Mouse (Mus musculus) CD4-positive, CD25-positive, alpha-beta regulatory T cell, adult 2 months (primary cell): ENCODE data around the gene Nek7.

Experiments used
- DNase-seq: peaks from one replicate; pipeline ENCODE4 v3.0.0-alpha.2; 2012; ENCODE audit warnings: low read depth, low spot score

Gene Nek7

DNA sequence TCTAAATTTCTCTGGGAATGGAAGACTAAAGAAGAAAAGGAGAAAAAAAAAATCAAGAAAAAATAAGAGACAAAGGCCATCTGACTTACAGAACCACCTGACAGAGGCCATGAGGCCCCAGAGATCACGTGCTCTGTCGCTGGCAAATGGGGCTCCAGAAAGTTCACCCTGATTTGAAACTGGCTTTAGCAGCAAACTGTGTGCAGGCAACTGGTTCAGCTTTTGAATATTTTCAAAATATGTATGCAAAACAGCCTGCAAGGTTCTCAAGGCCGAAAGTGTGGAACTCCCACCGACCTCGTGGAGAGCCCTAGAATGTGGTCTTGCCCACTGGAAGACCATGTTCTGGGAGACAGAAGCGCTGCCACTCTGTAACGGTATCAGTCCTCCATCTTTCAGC is 11.6 kb downstream of the Nek7 start:
- no peak for DNase-seq

GRCm38 (mm10) chr1:138607862-138608261 is 12.1 kb downstream of the Nek7 start:
- no peak for DNase-seq

DNA sequence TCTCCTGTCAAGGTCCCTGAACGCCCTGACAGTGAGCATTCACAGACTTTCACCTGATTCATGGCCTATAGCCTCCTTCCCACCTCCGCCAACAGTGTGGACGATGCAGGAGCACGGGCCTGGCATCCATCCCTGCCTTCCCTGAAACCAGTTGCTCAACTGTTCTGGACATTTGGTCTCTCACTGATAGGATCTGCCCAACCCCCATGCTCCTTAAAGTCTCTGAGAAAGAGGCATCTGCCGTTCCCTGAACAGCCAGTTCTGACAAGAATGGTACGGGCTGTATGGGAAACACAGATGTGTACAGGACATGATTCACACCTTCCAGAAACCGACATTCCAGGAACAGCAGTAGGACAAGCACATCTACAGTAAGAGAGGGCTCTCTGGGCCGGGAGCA is 13.2 kb downstream of the Nek7 start:
- no peak for DNase-seq

DNA sequence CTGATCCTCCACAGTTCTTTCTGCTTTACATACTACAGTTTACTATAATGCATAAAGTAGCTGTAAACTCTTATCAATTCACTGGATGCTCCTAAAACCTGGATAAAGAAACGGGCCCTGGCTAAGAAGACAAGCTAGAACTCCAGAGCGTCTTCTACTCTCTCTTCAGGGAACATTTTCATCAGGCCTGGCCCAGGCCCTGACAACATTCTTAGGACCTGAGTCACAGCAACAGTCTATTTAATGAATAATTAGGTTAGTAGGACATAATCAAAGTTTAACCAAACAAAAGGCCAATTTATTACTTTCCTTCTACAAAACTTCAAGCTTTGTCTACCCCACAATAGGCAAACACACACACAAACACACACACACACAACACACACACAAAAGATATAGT is 15.2 kb downstream of the Nek7 start:
- DNase-seq = no peak

- peak; percentile 52 for DNase-seq
Measured at GRCm38 (mm10) chr1:138603974-138604373, 16.0 kb downstream of the Nek7 start.

GRCm38 (mm10) chr1:138598087-138598486 is 21.9 kb downstream of the Nek7 start:
- peak; percentile 35 for DNase-seq

DNA sequence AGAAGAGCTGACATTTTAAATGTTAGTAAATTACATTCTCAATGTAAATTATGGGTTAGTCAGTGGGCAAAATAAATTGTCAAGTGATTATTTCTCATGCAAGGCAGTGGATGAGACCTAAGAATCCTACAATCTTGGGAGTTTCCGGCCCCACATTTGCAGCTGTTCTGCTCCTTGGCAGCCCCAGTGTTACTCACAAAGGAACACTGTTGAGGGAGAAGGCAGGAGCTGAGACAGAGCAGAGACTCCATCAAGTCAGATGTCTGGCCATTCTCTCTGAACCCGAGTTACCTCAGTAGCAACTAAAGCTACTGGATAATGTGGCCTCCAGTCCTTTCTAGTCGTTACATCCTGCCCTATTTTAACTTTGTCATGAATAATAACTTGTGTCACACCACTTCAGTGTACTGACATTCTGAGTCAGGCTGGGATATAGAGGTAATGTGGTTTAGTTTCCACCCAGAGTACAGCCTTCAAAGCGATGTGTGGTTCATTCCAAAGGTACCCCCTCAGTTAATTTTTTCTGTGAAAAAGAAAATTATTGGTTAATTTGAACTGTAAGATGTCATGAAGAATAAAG is 23.7 kb downstream of the Nek7 start:
- DNase-seq = peak; percentile 36

- DNase-seq = no peak
Measured at GRCm38 (mm10) chr1:138594910-138595309, 25.0 kb downstream of the Nek7 start.

GRCm38 (mm10) chr1:138593922-138594321 is 26.0 kb downstream of the Nek7 start:
- DNase-seq = no peak

DNA sequence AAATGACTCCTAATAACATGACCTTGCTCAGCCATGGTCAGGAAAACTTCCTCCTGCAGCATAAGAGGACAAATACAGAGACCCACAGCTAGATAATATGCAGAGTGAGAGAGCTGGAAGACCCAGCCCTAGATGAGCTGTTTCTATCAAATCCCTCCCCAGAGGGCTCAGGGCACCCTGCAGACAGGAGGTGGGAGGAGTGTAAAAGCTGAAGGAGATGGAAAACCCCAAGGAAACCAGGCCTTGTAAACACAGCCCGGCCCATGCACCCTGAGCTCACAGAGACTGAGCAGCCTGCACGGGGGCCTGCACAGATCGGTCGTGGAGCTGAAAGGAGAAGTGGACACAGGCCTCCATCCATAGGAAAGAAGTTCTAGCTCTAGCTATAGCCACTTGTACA is 27.5 kb downstream of the Nek7 start:
- DNase-seq = peak; percentile 47

GRCm38 (mm10) chr1:138590451-138591022 is 29.4 kb downstream of the Nek7 start:
- DNase-seq = no peak

DNA sequence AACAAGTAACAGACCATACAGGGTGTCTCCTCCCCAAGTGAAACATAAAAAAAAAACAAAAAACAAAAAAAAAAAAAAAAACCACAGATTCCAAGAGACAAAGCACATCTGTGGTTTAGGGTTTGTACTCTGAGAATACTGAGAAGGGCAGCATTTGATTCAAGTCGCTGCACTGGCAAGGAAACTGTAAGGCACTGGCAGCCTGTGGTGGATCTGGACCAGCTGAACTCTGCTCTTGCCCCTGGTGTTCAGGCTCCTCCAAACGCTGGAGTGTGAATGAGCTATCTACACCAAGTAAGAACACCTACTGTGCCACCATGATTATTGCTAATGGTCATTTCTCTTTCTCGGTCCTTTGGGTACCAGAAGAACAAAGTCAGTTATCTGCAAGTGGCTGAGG is 30.8 kb downstream of the Nek7 start:
- peak; percentile 34 for DNase-seq

GRCm38 (mm10) chr1:138587812-138588211 is 32.1 kb downstream of the Nek7 start:
- peak; percentile 43 for DNase-seq

GRCm38 (mm10) chr1:138586891-138587290 is 33.0 kb downstream of the Nek7 start:
- no peak for DNase-seq

- DNase-seq = peak; percentile 39
Measured at GRCm38 (mm10) chr1:138584423-138585013, 35.4 kb downstream of the Nek7 start.

DNA sequence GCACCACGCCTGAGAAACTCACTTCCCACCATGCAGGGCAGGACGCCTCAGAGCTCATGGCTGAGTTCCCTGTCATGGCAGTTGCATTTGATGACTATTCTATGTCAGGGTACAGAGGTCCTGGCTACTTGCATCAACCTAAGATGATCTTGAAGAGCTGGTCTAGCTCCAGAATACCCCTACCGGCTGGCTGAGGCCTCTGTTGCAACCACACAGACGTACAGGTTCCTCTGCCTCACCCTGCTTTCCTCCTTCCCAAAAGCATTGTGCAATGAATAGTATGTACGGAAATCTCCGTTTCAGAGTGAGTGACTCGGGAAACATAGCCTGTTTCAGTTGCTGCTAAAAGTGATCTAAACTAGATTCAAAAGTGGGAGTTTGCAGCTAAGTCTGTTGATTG is 37.7 kb downstream of the Nek7 start:
- DNase-seq = no peak

DNA sequence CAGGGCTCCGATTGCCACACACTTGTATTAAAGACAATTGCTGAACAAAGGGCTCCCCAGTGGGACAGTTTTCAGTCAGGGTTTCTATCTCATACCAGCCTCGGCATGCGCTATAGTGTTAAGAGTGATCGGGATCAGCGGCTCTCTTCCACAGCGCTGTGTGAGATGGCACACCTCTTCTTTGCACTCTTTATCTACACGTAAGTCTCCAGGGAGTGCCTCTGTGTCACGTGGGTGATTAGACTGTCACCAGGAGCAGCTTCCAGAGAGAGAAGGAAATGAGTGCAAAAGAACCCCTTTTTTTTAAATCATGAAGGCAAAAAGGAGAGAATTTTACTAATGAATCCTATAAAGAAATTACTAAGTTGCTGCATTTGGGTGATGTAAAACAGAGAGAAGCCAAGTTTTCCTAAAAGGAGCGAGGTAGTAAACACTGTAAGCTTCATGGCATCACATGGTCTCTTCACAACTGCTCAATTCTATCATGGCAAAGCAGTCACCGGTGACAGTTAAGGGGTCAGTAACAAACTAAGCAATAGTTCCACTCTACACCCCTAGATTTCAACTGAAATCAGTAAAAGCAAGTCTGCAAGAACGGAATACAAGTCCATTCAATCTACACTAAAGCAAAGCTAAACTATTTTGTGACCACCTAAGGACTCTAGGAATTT is 40.0 kb downstream of the Nek7 start:
- no peak for DNase-seq

DNA sequence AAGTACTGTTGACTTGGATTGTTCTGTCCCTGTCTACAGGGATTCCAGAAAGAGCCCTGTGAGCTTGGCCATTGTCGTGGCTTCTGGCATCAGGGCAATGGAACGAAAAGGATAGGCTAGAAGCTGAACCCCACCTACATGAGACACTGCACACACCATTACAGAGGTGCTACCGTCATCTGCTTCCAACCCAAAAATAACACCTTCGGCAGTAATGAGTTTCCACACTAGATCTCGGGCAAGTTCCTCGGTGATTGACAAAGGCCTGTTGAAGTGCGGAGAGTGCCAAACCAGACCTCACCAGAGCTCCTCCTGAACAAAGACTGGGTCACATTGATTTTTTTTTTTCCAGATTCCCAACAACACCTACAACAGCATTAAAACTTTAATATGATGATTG is 40.7 kb downstream of the Nek7 start:
- DNase-seq = no peak

DNA sequence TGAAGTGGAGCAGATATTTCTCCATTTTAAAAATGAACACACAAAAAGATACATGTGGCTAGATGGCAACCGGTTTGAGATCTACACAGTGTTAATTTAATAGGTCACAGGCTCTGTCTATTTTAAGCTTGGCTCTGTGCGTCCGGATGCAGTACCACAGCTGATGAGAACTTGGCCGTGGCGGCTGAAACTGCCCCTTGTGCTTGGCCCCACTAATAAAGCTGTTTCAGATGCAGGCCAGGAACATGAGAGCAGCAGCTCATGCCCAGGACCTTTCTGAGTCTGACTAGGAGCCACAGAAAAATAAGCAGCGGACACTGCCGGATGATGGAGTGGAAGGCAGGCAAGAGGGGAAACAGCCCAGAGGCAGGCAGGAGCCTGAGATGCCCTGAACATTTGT is 43.1 kb downstream of the Nek7 start:
- no peak for DNase-seq

DNA sequence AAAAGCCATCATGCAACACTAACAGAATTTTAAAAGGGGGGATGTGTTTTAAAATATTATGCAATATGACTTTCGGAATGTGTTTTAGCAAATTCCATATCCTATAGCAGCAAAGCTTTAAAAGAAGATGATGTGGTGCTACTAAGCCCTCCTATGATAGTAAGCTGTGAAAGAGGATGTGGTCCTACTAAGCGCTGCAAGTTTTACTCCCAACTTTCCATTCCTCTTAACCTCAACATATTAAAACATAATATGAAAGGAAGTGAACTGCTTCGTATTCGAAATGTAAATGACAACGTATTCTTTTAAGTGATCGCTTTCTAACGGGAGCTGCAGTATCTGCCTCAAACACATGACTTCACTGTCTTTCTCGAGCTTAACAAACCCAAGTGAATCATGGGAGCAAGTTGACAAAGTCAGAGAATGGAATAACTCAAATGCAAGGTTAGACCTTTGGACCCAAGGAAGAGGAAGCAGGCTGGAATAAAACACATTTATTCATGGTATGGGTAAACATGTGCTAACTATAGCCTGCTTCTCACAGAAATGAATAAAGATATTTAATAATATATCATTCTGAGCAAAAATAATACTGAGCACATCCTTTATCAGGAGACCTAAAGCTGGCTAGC is 43.8 kb downstream of the Nek7 start:
- no peak for DNase-seq

GRCm38 (mm10) chr1:138575629-138576028 is 44.3 kb downstream of the Nek7 start:
- no peak for DNase-seq

DNA sequence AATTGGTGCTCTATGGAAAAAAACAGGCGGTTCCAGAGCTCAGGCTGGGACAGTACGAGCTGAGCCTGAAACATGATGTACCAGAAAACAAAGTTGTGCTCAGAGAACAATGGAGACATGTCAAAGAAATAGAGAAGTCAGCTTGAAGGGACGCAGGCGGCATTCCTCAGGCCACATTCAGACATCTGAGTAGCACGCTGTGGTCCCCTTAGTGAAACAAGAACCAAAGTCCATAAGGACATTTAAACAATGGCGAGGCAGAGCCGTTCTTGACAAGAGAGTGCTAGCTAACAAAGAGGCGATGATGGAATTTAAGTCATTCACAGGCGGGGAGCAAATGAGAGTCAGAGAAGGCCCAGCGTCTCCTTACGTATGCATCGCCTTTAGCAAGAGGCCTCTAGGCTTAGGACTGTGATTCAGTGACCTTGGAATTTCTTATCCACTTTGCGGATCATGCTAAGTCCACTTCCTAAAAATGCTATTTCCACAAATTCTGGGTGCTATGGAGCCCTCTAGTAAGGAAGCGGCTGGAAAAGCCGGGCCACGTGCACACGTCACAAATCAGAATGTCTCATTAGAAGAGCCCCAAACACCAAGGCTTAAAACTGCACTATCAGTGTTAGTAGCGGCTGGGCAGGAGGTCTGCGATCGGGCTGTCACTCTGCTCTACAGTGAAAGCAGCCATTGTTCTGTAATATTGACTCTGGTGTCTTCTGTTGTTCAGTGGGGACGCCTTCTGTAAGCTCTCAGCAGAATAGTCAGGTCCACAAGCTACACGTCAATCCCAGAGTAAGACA is 48.2 kb downstream of the Nek7 start:
- DNase-seq = no peak
